Mouse (Mus musculus) E14TG2a.4 (cell line): ENCODE data around the gene H1foo.

Experiments
- CTCF ChIP-seq: conservative IDR thresholded peaks from 2 replicates; pipeline ENCODE4 v1.5.1; 2014; ENCODE audit warnings: low read length
- NANOG ChIP-seq: IDR thresholded peaks from 2 replicates; pipeline ENCODE4 v1.6.1; 2014; ENCODE audit warnings: borderline replicate concordance, low read length, mixed read lengths
- POU5F1 ChIP-seq: IDR thresholded peaks from 2 replicates; pipeline ENCODE4 v1.6.1; 2014; ENCODE audit warnings: low read length, borderline replicate concordance

- no peak for TF ChIP-seq CTCF
- no peak for TF ChIP-seq POU5F1
- TF ChIP-seq NANOG: no peak
Observed at GRCm38 (mm10) chr6:115909940-115910339, 34.8 kb upstream of the H1foo start.
